Mouse (Mus musculus) spleen, adult 18-20 months (tissue): ENCODE results near the gene Dnaja2.

Experiments used
- DNase-seq, 2 experiments: peaks; one replicate each; pipeline ENCODE4 v3.0.0; 2022; ENCODE audit warnings: mixed read lengths in 2 of 2

The Dnaja2 gene

GRCm38 (mm10) chr8:85554391-85555180 is 558 bp downstream of the Dnaja2 start:
- DNase-seq, result no peak

- no peak for DNase-seq
Measured at GRCm38 (mm10) chr8:85551934-85552333, 3.2 kb downstream of the Dnaja2 start.

- no peak for DNase-seq
Measured at GRCm38 (mm10) chr8:85536332-85536731, 18.8 kb downstream of the Dnaja2 start.

- no peak for DNase-seq
Measured at GRCm38 (mm10) chr8:85534163-85534562, 21.0 kb downstream of the Dnaja2 start.

- no peak for DNase-seq
Measured at GRCm38 (mm10) chr8:85533434-85533833, 21.7 kb downstream of the Dnaja2 start.

- DNase-seq, result no peak
Measured at GRCm38 (mm10) chr8:85532843-85533242, 22.3 kb downstream of the Dnaja2 start.

GRCm38 (mm10) chr8:85531471-85531870 is 23.7 kb downstream of the Dnaja2 start:
- DNase-seq, result no peak

GRCm38 (mm10) chr8:85530717-85531116 is 24.4 kb downstream of the Dnaja2 start:
- no peak for DNase-seq

GRCm38 (mm10) chr8:85528959-85529358 is 26.2 kb downstream of the Dnaja2 start:
- DNase-seq, result no peak

- peak in 1 of 2 experiments; percentile 53 for DNase-seq
Measured at GRCm38 (mm10) chr8:85526105-85526504, 29.0 kb downstream of the Dnaja2 start.

DNA sequence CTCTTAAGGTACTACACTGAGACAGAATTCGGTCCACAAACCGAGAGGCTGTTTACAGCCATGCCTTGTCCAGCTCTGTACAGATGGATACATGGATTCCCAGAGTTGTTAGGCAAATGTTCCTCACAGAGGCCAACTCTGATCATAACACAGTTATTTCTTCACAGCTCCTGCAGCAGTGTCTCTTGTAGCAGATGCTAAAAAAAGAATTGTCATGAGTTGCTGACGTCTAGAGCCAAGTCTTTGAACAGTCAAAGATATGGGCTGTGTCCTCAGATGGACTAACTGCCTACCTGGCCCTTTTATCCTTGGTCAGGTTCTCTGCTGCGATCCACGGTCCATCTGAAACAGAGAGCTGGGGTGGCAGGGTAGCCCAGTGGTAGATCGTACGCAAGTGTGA is 31.1 kb downstream of the Dnaja2 start:
- no peak for DNase-seq

DNA sequence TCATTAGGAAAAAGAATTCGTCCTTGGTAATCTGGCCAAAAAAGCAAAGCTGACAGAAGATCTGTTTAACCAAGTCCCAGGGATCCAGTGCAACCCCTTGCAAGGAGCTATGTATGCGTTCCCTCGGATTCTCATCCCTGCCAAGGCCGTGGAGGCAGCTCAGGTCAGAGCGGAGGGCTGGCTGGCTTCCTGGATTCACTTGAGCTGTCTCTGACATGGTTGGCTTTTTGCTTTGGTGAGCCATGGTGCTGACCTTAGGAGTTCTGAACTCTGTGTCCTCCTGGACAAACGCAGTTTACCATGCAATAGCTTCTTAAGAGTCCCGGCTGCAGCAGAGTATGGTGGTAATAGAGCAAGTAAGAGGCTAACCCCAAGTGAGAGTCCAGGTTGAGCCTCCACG is 33.8 kb downstream of the Dnaja2 start:
- no peak for DNase-seq

DNA sequence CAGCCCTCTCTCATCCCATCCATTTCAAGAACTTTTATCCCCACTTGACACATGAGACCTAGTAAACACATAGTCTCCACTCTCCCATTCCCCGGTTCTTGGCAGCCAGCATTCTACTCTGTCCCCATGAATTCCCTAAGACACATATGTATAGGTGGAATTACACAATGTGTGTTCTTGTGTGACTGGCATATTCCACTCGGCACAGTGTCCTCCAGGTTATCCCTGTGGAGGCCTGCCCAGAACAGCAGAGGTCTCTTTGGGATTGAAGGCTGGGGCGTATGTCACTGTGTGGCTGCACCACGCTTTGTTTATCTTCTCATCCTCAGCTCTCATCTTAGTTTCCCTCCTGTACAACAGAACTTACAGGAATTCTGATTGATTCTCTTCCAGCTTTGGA is 34.6 kb downstream of the Dnaja2 start:
- no peak for DNase-seq

- DNase-seq, result no peak
Measured at GRCm38 (mm10) chr8:85517956-85518355, 37.2 kb downstream of the Dnaja2 start.

DNA sequence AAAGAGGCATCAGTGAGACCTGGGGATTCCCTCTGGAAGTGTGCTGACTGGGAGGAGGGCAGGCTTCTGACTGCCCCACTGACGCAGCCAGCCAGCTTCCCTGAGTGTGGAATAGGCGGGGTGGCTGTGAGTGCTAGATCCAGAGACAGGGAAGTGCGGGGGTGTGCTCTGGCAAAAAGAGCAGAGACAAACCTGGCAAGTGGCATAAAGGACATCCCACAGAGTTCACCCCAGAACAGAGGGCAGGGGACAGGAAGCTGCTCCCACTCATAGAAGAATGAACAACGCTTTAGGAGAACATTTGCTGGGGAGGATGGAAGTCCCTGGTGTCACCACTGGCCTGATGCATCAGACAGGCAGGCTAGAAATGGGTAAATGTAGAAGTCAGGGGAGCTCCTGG is 37.8 kb downstream of the Dnaja2 start:
- no peak for DNase-seq

GRCm38 (mm10) chr8:85515391-85515790 is 39.8 kb downstream of the Dnaja2 start:
- DNase-seq, result no peak

DNA sequence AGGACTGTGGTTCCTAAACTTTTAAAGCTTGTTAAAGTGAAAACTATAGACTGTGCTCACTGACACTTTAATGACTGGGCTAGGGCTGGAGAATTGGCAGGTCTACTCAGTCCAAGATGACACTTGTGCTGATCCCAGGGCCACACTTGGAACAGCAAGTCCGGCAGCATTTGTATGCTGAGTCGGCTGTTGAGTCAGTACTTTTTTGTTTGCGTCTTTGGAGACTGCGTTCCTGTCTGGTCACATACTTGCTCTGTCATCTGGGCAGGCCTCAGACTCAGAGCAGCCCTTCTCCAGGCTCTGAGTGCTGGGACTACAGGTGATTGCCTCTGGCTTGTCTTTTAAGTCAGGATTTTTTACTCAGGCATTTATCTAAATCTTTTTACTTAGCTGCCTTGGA is 41.9 kb downstream of the Dnaja2 start:
- no peak for DNase-seq

DNA sequence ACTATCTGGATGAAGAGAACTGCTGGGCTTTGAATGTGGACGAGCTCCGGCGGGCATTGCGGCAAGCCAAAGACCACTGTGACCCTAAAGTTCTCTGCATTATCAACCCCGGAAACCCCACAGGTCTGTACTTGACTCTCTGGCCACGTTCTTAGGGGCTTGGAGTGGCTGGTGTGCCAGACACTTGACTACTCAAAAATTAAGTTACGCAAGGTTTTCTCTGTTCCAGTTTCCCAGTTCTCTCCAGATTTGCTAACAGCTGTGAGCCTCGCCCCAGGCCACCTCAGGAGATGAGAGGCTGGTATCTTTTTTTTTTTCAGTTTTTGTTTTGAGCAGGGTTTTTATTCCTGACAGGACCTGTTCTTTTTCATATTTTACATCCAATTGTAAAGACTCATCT is 42.9 kb downstream of the Dnaja2 start:
- no peak for DNase-seq

DNA sequence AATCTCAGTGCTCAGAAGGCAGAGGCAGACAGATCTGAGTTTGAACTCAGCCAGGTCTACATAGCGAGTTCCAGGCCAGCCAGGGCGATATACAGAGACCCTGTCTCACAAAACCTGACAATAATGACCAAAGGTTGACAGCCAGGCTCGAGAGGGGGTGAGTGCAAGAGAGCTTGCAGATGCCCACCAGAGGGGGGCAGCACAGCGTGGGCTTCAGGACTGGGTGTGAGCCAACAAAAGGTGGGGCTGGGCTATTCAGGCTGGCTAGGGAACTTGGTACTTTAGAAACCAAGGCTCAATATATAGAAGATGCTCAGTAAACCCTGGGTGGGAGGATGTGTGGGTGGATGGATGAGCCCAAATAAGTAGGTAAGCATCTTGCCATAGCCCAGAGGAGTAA is 46.5 kb downstream of the Dnaja2 start:
- DNase-seq, result no peak

DNA sequence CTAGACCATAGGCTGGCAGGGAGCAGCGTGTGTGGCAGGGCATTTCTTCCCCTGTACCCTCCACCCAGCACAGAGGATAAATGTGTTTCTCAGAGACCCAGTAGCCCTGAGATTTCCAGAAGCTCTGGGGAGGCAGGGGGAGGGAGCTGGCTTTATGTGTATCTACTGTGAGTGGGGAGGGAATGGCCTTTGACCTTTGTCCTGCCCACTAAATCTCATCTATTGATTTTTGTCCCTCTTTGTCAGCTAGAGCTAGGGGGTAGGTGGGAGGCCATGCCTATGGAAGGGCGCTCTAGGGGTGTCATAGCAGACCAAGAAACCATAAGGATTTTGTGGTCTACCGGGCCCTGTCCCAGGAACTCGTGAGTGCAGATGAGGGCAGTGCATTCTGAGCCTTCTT is 48.5 kb downstream of the Dnaja2 start:
- DNase-seq, result no peak

DNA sequence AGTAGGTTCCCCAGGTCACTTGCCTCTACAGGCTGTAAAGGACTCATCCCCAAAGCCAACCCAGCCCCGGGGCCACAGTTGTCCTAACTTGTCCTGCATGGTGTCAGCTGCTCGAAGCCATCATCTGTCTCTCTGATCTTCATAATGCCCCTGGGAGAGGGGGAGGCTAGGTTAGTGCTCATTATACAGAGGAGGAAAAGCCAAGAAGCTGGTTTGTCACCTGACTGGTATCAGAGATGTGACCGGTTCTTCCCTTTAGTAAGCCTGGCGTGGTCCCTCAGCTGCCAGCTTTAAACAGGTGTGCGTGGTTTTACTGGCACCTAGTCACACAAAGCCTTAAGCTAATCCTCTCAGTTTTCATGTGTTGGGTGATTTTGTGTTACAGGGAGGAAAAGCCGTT is 50.4 kb downstream of the Dnaja2 start:
- DNase-seq, result no peak

GRCm38 (mm10) chr8:85503065-85503464 is 52.1 kb downstream of the Dnaja2 start:
- DNase-seq, result no peak

- DNase-seq, result no peak
Measured at GRCm38 (mm10) chr8:85502381-85502780, 52.8 kb downstream of the Dnaja2 start.

DNA sequence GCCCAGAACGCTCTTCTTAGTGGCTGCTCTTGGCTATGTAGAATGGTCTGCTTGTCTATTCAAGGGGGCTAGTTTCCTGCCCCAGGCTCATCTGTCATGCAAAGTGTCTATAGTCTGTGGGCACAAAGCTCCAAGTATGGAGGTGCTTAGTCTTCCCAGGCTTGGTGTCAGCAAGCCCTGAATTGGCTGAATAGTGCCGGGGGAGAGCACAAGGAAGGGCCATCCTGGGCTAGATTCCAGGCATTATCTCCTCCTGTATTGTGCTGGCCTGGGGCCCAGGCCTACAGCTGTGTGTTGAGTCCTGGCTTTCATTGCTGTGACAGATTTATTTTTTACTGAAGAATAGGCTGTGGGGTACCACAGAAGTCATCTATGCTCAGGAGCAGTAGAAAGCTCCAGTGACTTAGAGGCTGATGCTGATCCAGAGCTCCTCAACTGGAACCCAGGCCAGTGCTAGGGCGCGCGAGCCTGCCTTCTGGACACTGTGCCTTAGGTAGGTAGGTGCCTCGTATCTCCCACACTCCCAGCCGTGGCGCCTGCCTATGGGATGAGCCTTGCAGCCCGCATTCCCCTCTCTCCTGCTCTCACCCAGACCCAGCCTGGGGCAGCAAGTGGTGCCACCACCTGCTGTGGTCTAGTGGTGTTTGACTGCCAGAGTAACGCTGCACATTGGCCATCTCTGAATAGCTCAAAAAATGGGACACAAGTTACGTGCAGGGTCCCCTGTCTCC is 54.0 kb downstream of the Dnaja2 start:
- no peak for DNase-seq
